Mouse (Mus musculus) thymus, postnatal 14 days (tissue): ENCODE data around the gene Iqschfp.

Source experiments
- DNase-seq: peaks from one replicate; pipeline ENCODE4 v3.0.0; 2021

Iqschfp gene

GRCm38 (mm10) chr3:67892026-67892705 is at the start of gene Iqschfp, which contains the start of gene Iqcj:
TSS of gene Iqschfp (plus strand) at chr3:67892232.
TSS of gene Iqcj (plus strand) at chr3:67892220.
- no peak for DNase-seq

- DNase-seq: no peak
Measured at GRCm38 (mm10) chr3:67852397-67852796, 39.6 kb upstream of the Iqschfp start.

GRCm38 (mm10) chr3:67861524-67861923 is 30.5 kb upstream of the Iqschfp start:
- DNase-seq: no peak

GRCm38 (mm10) chr3:67867420-67868065 is 24.5 kb upstream of the Iqschfp start:
- DNase-seq: no peak

GRCm38 (mm10) chr3:67869424-67869823 is 22.6 kb upstream of the Iqschfp start:
- no peak for DNase-seq

GRCm38 (mm10) chr3:67877253-67877652 is 14.8 kb upstream of the Iqschfp start:
- no peak for DNase-seq

GRCm38 (mm10) chr3:67884335-67884734 is 7.7 kb upstream of the Iqschfp start:
- DNase-seq: no peak

- no peak for DNase-seq
Measured at GRCm38 (mm10) chr3:67886176-67886575, 5.9 kb upstream of the Iqschfp start.

GRCm38 (mm10) chr3:67887251-67887650 is 4.8 kb upstream of the Iqschfp start:
- no peak for DNase-seq

- DNase-seq: no peak
Measured at GRCm38 (mm10) chr3:67892768-67893167, 736 bp downstream of the Iqschfp start.

GRCm38 (mm10) chr3:67902517-67902916 is 10.5 kb downstream of the Iqschfp start:
- DNase-seq: no peak

GRCm38 (mm10) chr3:67908586-67908985 is 16.6 kb downstream of the Iqschfp start:
- DNase-seq: no peak

- no peak for DNase-seq
Measured at GRCm38 (mm10) chr3:67918098-67918497, 26.1 kb downstream of the Iqschfp start.

- DNase-seq: peak; percentile 48
Measured at GRCm38 (mm10) chr3:67918634-67919259, 26.7 kb downstream of the Iqschfp start.

GRCm38 (mm10) chr3:67923095-67923494 is 31.1 kb downstream of the Iqschfp start:
- DNase-seq: no peak

GRCm38 (mm10) chr3:67925453-67925852 is 33.4 kb downstream of the Iqschfp start:
- DNase-seq: peak; percentile 34

GRCm38 (mm10) chr3:67930424-67931133 is 38.5 kb downstream of the Iqschfp start:
- no peak for DNase-seq

GRCm38 (mm10) chr3:67931181-67931580 is 39.1 kb downstream of the Iqschfp start:
- no peak for DNase-seq

GRCm38 (mm10) chr3:67931914-67932313 is 39.9 kb downstream of the Iqschfp start:
- peak; percentile 39 for DNase-seq

- DNase-seq: no peak
Measured at GRCm38 (mm10) chr3:67935829-67936228, 43.8 kb downstream of the Iqschfp start.

GRCm38 (mm10) chr3:67947000-67947399 is 55.0 kb downstream of the Iqschfp start:
- no peak for DNase-seq

- DNase-seq: no peak
Measured at GRCm38 (mm10) chr3:67952517-67952940, 60.5 kb downstream of the Iqschfp start.

- peak; percentile 64 for DNase-seq
Measured at GRCm38 (mm10) chr3:67954459-67955065, 62.5 kb downstream of the Iqschfp start.
